Comparison of ENCODE assay signal across 19 mouse cellular contexts in genomic region chr17:12185855-12186254, GRCm38 (mm10).
A peak's percentile ranks its signal among the peaks of the same experiment; 100 is the strongest.
DNase-seq lines count a peak whose midpoint lies in the region; ATAC-seq and TF ChIP-seq lines count a peak whose summit lies in the region.
"Had no signal": no experiment of that assay in that cellular context is flagged by ENCODE, and none has a peak within 500 bp of the region (broad histone marks: within the 10 kb centered on the region; RNA-seq: fewer than 3 reads in every experiment).

No protein-coding gene starts in this region.

- ATAC-seq in forebrain, embryonic 16.5 days, result no peak
- peak; percentile 83 for ATAC-seq in G1E (ENCODE audit: extremely low read depth, insufficient number of reproducible peaks, low FRiP score, poor library complexity, severe bottlenecking)
- ATAC-seq in common myeloid progenitor, adult 5-6 weeks (replicated peaks; ENCODE audit: low read depth, poor library complexity, severe bottlenecking), result peak; percentile 79
- peak; percentile 96 for ATAC-seq in liver, embryonic 14.5 days (ENCODE audit: insufficient read depth)
- ATAC-seq: forebrain, embryonic 13.5 days; lung, postnatal 0 days had no signal

- 92% methylated on average over 4 of the region's 4 CpGs for WGBS in forebrain, embryonic 10.5 days
- 96% methylated on average over 4 of the region's 4 CpGs for WGBS in forebrain, embryonic 16.5 days
- 14% methylated on average over 4 of the region's 4 CpGs for WGBS in liver, embryonic 14.5 days (ENCODE audit: insufficient replicate concordance)

- no peaks in the 10 kb centered on the region for H3K27me3 ChIP-seq in forebrain, embryonic 10.5 days (ENCODE audit: poor library complexity, severe bottlenecking)
- H3K27me3 ChIP-seq in forebrain, embryonic 16.5 days (replicated peaks; ENCODE audit: control insufficient read depth, insufficient read depth, low read length), result no peaks in the 10 kb centered on the region
- no peaks in the 10 kb centered on the region for H3K27me3 ChIP-seq in G1E (ENCODE audit: insufficient read depth, low read length)
- H3K27me3 ChIP-seq in liver, embryonic 14.5 days (ENCODE audit: control insufficient read depth, insufficient read depth, low read length), result no peaks in the 10 kb centered on the region
- H3K27me3 ChIP-seq: embryonic facial prominence, embryonic 13.5 days; forebrain, embryonic 13.5 days; kidney, embryonic 15.5 days; limb, embryonic 12.5 days had no signal

- no peak for DNase-seq in forebrain, embryonic 10.5 days (ENCODE audit: extremely low spot score, low spot score)
- DNase-seq in G1E (ENCODE audit: low spot score), result no peak
- DNase-seq in liver, embryonic 14.5 days (ENCODE audit: low read depth in 3 of 3, low spot score in 3 of 3), result peak; percentile 85 to 86 (median 85)
- DNase-seq in layer of hippocampus, adult 8-10 months (ENCODE audit: low spot score in 2 of 2), result no peak
- no peak for DNase-seq in right cerebral cortex, postnatal 4 days
- DNase-seq in thymus, postnatal 36 days, result no peak
- DNase-seq: adrenal gland, postnatal 10 days; cerebellum, postnatal 36 days; heart, adult 11 months; heart, postnatal 4 days; thymus, postnatal 4 days had no signal

- no peak overlapping the region for H3K9ac ChIP-seq in forebrain, embryonic 16.5 days (replicated peaks; ENCODE audit: low read depth, low read length)
- H3K9ac ChIP-seq in liver, embryonic 14.5 days (replicated peaks), result peak overlapping the region; percentile 69
- H3K9ac ChIP-seq: embryonic facial prominence, embryonic 13.5 days; forebrain, embryonic 13.5 days; kidney, embryonic 15.5 days; limb, embryonic 12.5 days had no signal

- H3K36me3 ChIP-seq in forebrain, embryonic 10.5 days (replicated peaks), result peaks cover 34% of the 10 kb centered on the region
- H3K36me3 ChIP-seq in forebrain, embryonic 16.5 days (ENCODE audit: control insufficient read depth, insufficient read depth), result no peaks in the 10 kb centered on the region
- H3K36me3 ChIP-seq in G1E (replicated peaks), result peaks cover 25% of the 10 kb centered on the region
- peaks cover 6% of the 10 kb centered on the region for H3K36me3 ChIP-seq in liver, embryonic 14.5 days (replicated peaks; ENCODE audit: control insufficient read depth, insufficient read depth, low read depth)
- H3K36me3 ChIP-seq: kidney, embryonic 15.5 days had no signal

- TF ChIP-seq EP300 in liver, embryonic 14.5 days (IDR thresholded peaks at IDR 0.05; ENCODE audit: low read depth), result peak; percentile 94

- H3K27ac ChIP-seq in forebrain, embryonic 10.5 days, result 0 out of 2 replicates have a peak overlapping the region, but pooled peaks have one; percentile 4
- H3K27ac ChIP-seq in forebrain, embryonic 16.5 days (ENCODE audit: low read length), result no peak overlapping the region
- H3K27ac ChIP-seq in liver, embryonic 14.5 days, result peak overlapping the region; percentile 96
- H3K27ac ChIP-seq: embryonic facial prominence, embryonic 13.5 days; forebrain, embryonic 13.5 days; kidney, embryonic 15.5 days; left cerebral cortex, adult 2 months; limb, embryonic 12.5 days had no signal

- H3K4me1 ChIP-seq in forebrain, embryonic 10.5 days, result peaks cover 8% of the 10 kb centered on the region
- H3K4me1 ChIP-seq in forebrain, embryonic 16.5 days (replicated peaks; ENCODE audit: control insufficient read depth, insufficient read depth, low read length), result peaks cover 12% of the 10 kb centered on the region
- peaks cover 65% of the 10 kb centered on the region for H3K4me1 ChIP-seq in G1E (ENCODE audit: insufficient read depth, low read depth, low read length)
- H3K4me1 ChIP-seq in liver, embryonic 14.5 days (replicated peaks; ENCODE audit: control insufficient read depth in 2 of 2, insufficient read depth in 2 of 2, low read length in 1 of 2), result peaks cover 68 to 71% of the 10 kb centered on the region in 2 experiments
- H3K4me1 ChIP-seq: limb, embryonic 12.5 days had no signal

- TF ChIP-seq CTCF in G1E (IDR thresholded peaks at IDR 0.05; ENCODE audit: low read depth, low read length), result no peak
- no peak for TF ChIP-seq CTCF in liver, embryonic 14.5 days (IDR thresholded peaks at IDR 0.05; ENCODE audit: low read depth)

- no peak overlapping the region for H3K4me2 ChIP-seq in forebrain, embryonic 16.5 days (ENCODE audit: low read length)
- H3K4me2 ChIP-seq in liver, embryonic 14.5 days (ENCODE audit: low read depth), result peak overlapping the region; percentile 62
- H3K4me2 ChIP-seq: embryonic facial prominence, embryonic 13.5 days; forebrain, embryonic 13.5 days; kidney, embryonic 15.5 days; limb, embryonic 12.5 days had no signal

- no peak overlapping the region for H3K4me3 ChIP-seq in forebrain, embryonic 10.5 days
- H3K4me3 ChIP-seq in forebrain, embryonic 16.5 days (replicated peaks; ENCODE audit: low read length), result no peak overlapping the region
- peak overlapping the region; percentile 32; the same call in 1 of the 2 replicates for H3K4me3 ChIP-seq in G1E (ENCODE audit: low read depth, low read length)
- H3K4me3 ChIP-seq in liver, embryonic 14.5 days (ENCODE audit: insufficient read depth in 1 of 2, low read depth in 2 of 2, low read length in 2 of 2), result 0 out of 4 replicates have a peak overlapping the region, but pooled peaks of 1 of the 2 experiments have one; percentile 6
- H3K4me3 ChIP-seq: embryonic facial prominence, embryonic 13.5 days; forebrain, embryonic 13.5 days; kidney, embryonic 15.5 days; left cerebral cortex, adult 2 months; limb, embryonic 12.5 days had no signal

- H3K9me3 ChIP-seq in forebrain, embryonic 10.5 days, result no peaks in the 10 kb centered on the region
- H3K9me3 ChIP-seq in forebrain, embryonic 16.5 days (ENCODE audit: control insufficient read depth, low read length), result no peaks in the 10 kb centered on the region
- H3K9me3 ChIP-seq in G1E (replicated peaks), result no peaks in the 10 kb centered on the region
- no peaks in the 10 kb centered on the region for H3K9me3 ChIP-seq in liver, embryonic 14.5 days (ENCODE audit: control insufficient read depth, low read length)
- H3K9me3 ChIP-seq: embryonic facial prominence, embryonic 13.5 days; forebrain, embryonic 13.5 days; kidney, embryonic 15.5 days had no signal

Comparison
In these comparisons a context has a peak if more than half of its experiments do, and no peak if none do; other contexts are left out.
1. DNase-seq: peak in liver, embryonic 14.5 days (3 of 3); none in forebrain, embryonic 10.5 days (single experiment), G1E (single experiment), layer of hippocampus, adult 8-10 months (0 of 2), right cerebral cortex, postnatal 4 days (single experiment) and thymus, postnatal 36 days (0 of 2).